Mouse (Mus musculus) mesoderm, embryonic 11.5 days (tissue): ENCODE measurements around the gene Gm28048.

ENCODE experiments used
- DNase-seq: peaks from one replicate; pipeline ENCODE4 v3.0.0-alpha.2; 2012; ENCODE audit warnings: low read depth, low spot score

Gm28048 gene

GRCm38 (mm10) chr11:22981984-22982757 lies at the start of gene Gm28048, which contains the start of gene Commd1:
Gm28048 (minus strand) TSS chr11:22982090.
Commd1 (minus strand) TSS chr11:22982382.
- DNase-seq = peak; percentile 96

- no peak for DNase-seq
Measured at GRCm38 (mm10) chr11:23029399-23029798, 47.5 kb upstream of the Gm28048 start.

DNA sequence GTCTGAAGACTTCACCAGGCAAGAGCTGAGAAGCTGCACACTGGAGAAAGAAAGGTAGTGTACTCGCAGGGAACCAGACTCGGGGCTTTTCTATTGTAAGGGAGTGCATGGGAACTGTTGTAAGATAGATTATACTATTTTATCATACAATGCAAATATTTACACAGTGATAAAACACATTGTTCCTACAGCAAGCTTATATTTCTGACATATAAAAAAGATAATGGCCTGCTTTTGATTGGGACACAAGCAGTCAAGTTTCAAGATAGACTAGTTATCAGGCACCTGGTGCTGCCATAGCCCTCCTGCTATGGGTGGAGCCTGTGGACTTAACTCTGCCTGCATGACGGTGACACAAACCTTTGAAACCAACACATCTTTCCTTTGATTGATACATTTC lies 47.1 kb upstream of the Gm28048 start:
- DNase-seq = no peak

DNA sequence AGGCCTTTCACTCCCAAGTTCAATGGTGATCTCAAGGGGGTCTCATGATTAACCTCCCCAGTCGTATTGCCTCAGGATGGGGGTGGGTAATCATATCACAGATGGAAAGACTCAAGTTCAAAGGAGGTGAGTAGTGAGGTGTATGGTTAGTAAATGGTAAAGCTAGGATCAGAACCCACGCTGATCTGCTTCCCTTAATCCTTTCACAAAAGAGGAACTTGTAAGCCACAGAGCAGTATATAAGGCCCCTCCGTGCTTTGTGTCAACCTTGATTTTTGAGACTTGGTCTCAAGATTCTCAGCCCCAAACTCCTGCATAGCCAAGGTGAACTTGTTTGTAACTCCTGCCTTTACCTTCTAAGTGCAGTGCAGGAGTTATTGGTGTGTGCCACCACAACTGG lies 42.3 kb upstream of the Gm28048 start:
- DNase-seq = no peak

DNA sequence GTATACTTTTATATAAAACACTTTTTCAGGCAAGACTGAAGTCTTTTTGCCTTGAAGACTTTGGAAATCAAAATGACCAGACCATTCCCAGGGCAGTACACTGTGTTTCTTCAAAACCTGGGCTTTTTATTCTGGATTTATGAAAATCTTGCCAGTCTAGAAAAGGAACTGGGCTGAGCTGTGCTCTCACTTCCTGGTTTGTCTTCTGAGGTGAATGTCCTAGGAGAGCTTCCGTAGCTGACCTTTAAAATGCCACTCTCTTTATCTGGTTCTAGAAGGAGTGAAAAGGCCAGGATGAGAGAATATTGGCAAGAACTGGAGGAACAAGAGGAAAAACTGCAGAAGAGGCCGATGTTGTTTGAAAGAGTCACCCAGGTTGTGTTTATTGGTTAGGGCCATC lies 41.3 kb upstream of the Gm28048 start:
- DNase-seq = no peak

GRCm38 (mm10) chr11:23020841-23021240 lies 39.0 kb upstream of the Gm28048 start:
- no peak for DNase-seq

GRCm38 (mm10) chr11:23020116-23020770 lies 38.4 kb upstream of the Gm28048 start:
- no peak for DNase-seq

DNA sequence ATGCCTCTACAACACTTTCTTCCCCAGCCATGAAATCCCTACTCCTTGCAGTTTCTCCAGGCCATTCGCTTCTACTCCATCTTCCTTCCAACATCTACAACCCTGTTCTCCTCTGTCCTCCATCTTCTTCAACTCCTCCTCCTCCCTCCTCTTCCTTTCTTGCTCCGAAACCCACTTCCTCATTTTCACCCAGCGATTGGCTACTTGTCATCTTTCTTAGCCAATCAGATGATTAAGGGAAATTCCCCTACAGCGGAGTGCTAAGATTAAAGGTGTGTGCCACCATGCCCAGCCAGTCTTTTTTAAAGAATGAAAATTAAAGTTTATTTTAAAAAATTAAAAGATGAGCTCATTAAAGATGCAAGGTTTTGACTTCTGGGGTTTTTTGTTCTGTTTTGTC lies 36.1 kb upstream of the Gm28048 start:
- DNase-seq = no peak

DNA sequence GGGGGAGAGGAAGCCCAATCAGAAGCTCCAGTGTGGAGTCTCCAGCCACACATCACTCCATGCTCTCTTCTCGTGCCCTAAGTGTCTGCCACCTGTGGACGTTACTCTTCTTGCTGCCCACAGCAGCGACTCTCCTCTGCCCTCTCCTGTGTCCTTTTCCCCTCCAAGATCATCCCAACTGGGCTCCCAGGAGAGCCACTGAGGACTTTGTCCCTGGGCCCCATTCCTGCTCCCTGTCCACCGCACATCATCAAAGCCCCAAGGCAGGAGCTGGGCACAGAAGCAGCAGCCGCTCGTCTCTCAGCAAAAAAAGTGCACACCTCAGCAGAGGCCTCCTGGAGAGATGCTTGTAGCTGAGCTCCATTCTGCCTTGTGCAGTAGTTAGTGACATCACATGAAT lies 33.1 kb upstream of the Gm28048 start:
- DNase-seq = no peak

GRCm38 (mm10) chr11:23013580-23014294 lies 31.8 kb upstream of the Gm28048 start:
- no peak for DNase-seq

- DNase-seq = no peak
Measured at GRCm38 (mm10) chr11:23013096-23013495, 31.2 kb upstream of the Gm28048 start.

DNA sequence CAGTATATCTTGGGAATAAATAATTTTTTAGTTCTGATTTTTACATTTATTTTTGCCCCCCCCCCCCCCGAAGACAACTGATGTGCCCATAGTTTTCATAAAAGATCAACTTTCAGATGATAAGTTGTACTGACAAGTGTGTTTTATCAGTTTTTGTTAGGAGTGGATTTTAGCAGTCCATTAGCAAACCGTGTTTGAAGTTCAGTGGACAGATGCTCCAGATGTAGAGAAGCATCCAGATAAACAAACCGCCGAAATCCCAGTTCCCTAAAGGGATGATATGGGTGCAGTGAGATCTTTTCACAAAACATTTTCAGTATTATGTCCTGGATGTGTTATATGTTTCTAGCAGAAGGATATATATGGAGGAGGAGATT lies 26.9 kb upstream of the Gm28048 start:
- DNase-seq = no peak

GRCm38 (mm10) chr11:23008181-23008823 lies 26.4 kb upstream of the Gm28048 start:
- DNase-seq = peak; percentile 92

GRCm38 (mm10) chr11:23007481-23008180 lies 25.7 kb upstream of the Gm28048 start, which contains the start of gene Fam161a:
Fam161a (plus strand) TSS chr11:23007531.
- DNase-seq = peak; percentile 92

- no peak for DNase-seq
Measured at GRCm38 (mm10) chr11:23007166-23007480, 25.2 kb upstream of the Gm28048 start.

- no peak for DNase-seq
Measured at GRCm38 (mm10) chr11:23005276-23005675, 23.4 kb upstream of the Gm28048 start.

DNA sequence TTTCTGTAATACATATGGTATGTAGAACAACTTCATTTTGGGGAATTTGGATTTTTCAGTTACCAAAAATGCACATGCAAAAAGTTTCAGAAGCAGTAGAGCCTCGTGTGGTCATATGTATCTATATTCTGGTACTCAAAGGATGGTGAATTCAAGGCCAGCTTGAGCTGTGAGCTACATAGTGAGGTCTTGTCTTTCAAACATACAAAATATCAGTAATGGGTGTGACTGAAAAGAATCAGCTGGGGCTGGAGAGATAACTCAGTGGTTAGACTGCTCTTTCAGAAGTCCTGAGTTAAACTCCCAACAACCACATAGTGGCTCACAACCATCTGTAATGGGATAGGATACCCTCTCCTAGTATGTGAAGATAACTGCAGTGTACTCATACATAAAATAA lies 16.4 kb upstream of the Gm28048 start:
- no peak for DNase-seq

GRCm38 (mm10) chr11:22995461-22995860 lies 13.6 kb upstream of the Gm28048 start:
- no peak for DNase-seq

- DNase-seq = no peak
Measured at GRCm38 (mm10) chr11:22994271-22994670, 12.4 kb upstream of the Gm28048 start.

GRCm38 (mm10) chr11:22991218-22991835 lies 9.4 kb upstream of the Gm28048 start:
- DNase-seq = no peak
